Mouse (Mus musculus) small intestine, adult 2 months (tissue): ENCODE data around the gene Man2a1.

Experiments used
- CTCF ChIP-seq: fragments of 200-500 bp; IDR thresholded peaks from 2 replicates; pipeline ENCODE4 v1.5.1; 2012; ENCODE audit warnings: low read depth, mild to moderate bottlenecking, control low read depth, inconsistent platforms, low read length, moderate library complexity, mixed read lengths; ENCODE audit not compliant: insufficient replicate concordance, insufficient read length; ENCODE audit errors: extremely low read depth
- POLR2A ChIP-seq: fragments of 200-500 bp; IDR thresholded peaks from 2 replicates; pipeline ENCODE4 v1.6.1; 2012; ENCODE audit warnings: low read depth, mild to moderate bottlenecking, control low read depth, inconsistent platforms, low read length, moderate library complexity

DNA sequence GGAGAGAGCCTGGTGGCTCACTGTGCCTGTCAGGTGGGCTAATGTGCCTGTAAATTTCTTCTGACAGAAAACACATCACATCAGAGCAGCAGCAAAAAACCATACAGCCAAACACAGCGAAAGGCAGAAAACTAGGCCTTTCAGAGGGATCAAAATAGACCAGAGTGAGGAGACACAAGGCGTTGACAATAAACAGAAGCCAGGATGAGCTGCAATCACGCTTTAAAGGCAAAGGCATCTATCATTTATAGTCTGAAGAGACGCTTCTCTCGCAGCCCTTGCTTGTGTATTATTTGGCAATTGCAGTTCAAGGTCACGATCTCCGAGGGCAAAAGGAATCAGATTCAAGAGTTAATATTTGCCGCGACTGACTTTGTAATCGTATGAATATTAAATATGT, 9.2 kb upstream of the Man2a1 start:
- TF ChIP-seq CTCF (no peak), POLR2A (no peak)
